Mouse (Mus musculus) left cerebral cortex, postnatal 14 days (tissue): ENCODE measurements around the gene Gm10234. TPM values are rescaled to one million over a fixed set of nuclear protein-coding genes. Genes with fewer than 3 reads are reported as not detected.
A peak's percentile ranks its signal among the peaks of the same experiment; 100 is the strongest.

Experiments used
- DNase-seq, 2 experiments: peaks; one replicate each; pipeline ENCODE4 v3.0.0; 2021 to 2022; ENCODE audit warnings: low spot score in 2 of 2, mixed read lengths in 1 of 2
- intact Hi-C: fragments of 180-260 bp; cut with DNase I; formaldehyde crosslinking; loops from one replicate; pipeline ENCODE4 v1.15.1; 2025
- long read RNA-seq, 2 experiments: library from polyadenylated mRNA; stranded (forward); transcript quantifications; one replicate each; pipeline ENCODE4 v2.0.0; 2021
- total RNA-seq, 2 experiments: library from RNA; stranded (reverse); gene quantifications; 2 replicates each; pipeline ENCODE4 v1.2.3; 2021

Gene Gm10234
- total RNA-seq: not detected
- long read RNA-seq, experiment 1: 0 reads
- long read RNA-seq, experiment 2: 0 reads

DNA sequence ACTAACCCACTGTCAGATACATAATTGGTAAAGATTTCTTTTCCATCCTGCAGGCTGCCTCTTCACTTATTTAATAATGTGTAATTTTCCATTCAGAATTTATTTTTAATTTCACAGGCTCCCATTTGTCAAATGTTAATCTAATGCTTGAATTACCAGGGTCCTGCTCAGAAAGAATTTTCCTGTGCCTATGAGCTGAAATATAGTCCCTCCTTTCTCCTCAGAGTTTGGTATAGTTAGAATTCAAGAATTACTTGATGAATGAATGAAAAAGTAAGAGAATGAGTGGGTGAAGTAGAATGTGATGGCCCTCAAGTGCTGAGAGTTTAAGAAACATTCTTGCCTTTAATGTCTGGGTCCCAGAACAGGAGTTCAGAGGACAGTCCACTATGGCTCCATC is at the start of gene Gm10234:
Gene Gm10234, plus strand, starts transcription at position 301 of the 400 bp plus-strand sequence.
- no peak for DNase-seq
- intact Hi-C loops: no loop called here

DNA sequence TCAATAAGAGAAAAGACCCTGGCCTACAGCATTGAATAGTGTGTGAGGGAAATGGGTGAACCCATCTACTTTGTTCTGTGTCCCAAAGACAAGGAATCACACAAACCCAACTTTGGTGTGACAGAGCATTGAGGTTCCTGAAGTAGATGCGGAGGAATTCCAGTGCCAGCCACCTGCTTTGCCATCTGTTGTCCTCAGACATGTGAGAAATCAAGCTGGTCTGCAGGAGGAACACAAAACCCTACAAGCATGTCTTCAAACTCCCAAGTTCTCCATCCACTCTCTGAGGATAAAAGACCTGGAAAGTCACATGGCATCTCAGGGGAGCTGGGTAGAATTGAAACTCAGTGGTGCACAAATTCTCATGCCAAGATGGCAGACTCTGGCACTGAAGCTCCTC is 44.3 kb upstream of the Gm10234 start:
- intact Hi-C loops: no loop called here
- DNase-seq: no peak

DNA sequence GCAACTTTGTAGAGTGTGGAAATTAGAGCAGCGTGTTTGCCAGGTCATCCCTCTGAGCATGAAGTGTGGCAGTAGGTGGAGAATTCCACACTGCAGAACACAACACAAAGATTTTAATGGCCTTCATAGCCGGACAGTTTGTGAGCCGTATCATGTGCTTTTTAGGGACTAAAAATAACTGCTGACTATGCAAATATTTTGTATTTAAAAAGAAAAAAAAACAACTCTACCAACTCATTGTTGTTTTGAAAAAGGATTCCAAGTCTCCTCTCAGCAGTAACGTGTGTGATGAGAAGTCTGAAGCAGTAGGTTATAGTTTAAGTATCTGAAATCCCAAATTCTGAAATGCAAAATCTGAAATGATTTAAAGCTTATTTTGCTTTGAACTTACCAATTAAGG is 25.9 kb upstream of the Gm10234 start:
- DNase-seq: no peak
- intact Hi-C loops: no loop called here

DNA sequence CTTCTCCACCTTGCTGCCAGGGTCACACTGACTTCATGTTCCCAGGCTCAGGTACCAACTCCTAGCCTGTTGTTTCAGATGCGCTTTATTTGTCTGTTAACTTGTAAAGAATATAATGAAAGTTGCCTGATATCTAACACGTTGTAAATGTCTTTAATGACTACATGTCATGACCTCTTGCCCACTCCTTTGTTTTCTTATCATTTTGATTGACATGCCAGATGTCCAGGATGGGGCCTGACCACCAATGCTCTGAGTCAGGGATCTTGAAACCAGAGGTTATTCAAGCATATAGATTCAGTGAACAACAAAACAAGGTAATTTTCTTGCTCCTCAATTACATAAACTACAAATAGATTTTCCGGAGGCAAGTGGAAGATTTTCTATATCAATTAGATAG is 23.5 kb upstream of the Gm10234 start:
- DNase-seq: no peak
- intact Hi-C loops: no loop called here

DNA sequence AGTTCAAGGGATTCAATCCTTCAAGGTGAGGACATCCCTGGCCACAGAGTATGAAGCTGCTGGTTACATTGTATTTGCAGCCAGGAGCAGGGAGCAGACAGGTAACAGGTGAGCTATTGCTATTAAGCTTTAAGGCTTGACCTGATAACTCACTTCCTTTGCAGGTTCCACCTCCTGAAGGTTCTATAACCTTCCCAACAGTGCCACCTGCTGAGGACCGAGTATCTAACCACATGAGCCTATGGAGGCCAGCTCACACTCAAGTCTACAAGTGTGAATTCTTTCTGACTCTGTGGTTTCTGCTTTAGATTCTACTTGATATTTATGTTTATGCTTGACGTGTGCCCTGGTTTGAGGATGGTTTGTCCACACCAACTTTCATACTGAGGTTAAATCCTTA is 21.3 kb upstream of the Gm10234 start:
- intact Hi-C loops: no loop called here
- DNase-seq: no peak

DNA sequence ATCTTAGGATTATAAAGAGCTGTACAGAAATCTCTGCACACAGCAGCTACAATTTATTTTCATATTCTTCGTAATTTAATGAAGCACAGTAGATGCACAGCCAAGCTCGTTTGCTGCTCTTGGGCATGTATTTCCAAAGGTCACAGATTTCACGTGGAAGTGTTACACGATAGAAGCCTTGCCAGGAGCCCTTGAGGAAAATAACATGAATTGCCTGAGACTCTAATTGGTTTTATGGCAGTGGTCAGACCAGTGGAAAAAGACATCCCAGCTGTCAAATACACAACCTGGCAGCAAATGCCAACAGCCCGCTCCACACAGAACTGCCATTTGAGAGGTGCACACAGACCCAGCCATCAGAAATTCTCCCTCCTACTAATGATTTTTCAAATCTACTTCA is 9.3 kb downstream of the Gm10234 start:
- no peak for DNase-seq
- intact Hi-C loops: no loop called here

DNA sequence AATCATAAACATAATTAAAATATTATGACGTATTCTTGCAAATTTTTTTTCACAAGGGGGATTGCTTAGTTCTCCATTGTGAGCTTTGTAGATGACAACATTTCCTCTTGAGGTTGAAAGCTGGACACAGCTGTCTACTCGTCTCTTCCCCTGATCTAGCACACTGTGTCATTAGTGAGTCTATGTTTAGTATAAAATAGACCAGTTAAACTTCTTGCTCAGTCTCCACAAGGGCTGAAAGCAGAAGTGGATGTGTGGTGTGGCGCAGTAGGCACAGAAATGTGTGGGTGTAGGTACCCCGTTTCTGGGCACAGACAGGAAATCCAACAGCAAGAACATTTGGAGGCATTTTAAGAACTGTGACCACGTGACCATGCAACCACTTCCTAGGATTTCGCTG is 12.9 kb downstream of the Gm10234 start:
- DNase-seq: peak; percentile 20 to 43
- intact Hi-C loops: no loop called here

DNA sequence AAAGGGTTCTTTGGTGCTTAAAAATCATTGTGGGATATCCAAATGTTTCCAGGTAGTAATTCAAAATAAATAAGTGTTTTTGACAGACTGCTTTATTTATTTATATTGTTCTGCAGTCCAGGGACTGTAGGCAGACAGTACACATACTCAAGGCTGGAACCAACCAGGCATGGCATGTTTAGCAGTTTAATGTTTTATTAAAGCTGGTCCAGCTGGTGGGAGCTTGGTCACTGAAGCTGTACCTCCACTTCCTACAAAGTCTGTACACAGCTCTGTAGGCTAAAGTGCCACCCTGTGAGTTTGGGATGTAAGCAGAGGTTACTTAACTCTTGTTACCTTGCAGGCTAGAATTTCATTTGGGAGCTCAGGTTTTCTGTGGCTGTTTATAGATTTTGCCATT is 27.5 kb downstream of the Gm10234 start:
- no peak for DNase-seq
- intact Hi-C loops: no loop called here

DNA sequence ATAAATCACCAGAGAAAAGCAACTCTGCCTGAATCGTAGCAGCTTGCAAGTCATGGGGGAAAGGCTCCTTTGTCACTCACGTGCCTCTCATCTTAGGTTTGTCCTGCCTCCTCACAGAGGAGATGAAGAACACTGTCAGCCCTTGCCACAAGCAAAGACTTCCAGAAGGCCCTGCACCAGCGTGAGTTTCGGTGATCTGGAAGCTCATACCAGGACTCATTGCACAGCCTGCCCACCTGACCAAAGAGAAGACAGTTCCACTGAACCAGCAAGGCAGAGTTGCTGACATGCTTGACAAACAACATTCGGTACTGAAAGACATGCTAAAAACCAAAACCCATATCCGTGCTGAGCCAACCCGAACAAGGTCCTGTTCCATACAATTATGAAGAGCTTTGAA is 31.1 kb downstream of the Gm10234 start:
- intact Hi-C loops: no loop called here
- DNase-seq: no peak

DNA sequence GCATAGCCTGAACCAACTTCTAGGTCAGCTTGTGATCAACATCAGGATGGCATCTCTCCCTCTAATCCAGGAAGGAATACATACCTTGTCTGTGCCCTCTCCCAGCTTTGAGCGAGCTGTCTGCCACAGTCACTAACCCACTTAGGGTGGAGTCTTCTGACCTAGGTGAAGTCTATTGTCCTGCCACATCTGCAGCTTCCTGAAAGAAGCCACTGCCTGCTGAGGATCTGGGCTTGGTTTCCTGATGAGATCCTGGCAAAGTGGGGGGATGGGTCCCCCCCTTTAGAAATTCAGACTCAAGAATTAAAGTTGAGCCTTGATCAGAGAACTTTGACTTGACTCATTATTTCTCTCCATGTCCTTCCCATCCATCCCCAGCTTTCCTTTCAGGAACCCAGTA is 32.0 kb downstream of the Gm10234 start:
- intact Hi-C loops: no loop called here
- DNase-seq: no peak

DNA sequence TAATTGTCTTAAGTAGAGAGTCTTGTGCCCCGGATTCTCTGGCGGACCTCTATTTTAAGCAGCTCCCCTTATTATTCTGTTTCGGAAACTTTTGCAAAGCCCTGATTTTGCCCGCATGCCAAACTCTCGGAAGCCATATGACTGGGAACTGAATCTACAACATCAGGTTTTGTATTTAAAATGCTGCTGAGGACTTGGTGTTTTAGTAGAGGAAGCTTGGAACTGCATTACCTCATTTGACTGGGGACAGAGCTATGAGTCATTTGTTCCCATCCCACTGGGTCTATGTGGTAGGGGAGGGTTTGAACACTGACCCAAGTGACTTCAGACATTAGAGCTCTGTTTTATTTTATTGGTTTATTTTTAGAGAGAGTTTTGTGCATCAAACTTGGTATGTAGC is 38.2 kb downstream of the Gm10234 start:
- peak; percentile 24 to 52 for DNase-seq
- intact Hi-C loops: no loop called here

DNA sequence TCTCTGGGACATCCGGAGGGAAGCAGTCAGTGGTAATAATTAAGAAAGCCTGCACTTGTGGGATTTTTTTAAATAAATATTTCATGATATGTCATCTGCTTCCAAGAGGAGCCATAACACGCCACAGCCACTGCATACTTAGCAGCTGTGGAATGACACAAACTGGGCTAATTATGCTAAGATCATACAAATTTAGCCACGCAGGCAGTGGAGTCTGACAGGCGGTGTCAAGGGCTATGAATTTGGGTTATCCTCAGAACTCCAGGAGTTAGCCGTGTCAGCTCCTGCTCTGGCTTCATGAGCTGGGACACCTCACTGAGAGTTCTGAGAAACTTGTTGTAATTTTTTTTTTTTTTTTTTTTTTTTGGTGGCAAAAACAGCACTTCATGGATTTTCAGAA is 40.8 kb downstream of the Gm10234 start:
- intact Hi-C loops: no loop called here
- DNase-seq: no peak

DNA sequence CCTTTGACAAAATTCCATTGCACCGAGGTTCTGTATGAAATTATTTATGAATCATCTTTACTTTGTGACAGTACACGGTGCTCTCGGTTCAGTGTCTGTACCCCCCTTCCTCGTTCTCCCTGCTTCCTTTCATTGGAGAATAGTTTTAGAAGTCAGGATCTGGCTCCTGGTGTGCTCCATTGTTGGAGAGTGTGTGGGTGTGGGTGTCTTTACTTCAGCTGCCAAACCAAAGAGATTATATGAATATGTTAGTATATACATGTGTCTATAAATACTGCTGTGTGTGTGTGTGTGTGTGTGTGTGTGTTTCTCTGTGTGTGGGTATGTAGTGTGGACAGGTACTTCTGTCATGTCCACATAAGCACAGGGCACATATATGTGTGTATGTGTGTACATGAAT is 49.9 kb downstream of the Gm10234 start:
- peak; percentile 6 to 82 for DNase-seq
- intact Hi-C loops: no loop called here

Other genes starting within 250 kb of the Gm10234 start
- 10 to 100 TPM in 1 of 2 experiments, 1 to 10 TPM in 1; 8.0 to 10.1 TPM for gene Kbtbd8, start 204.9 kb upstream of the Gm10234 start, total RNA-seq